Mouse (Mus musculus) brain, embryonic 14.5 days (tissue): Measurements from ENCODE around the gene Man2b2.

Source experiments
- CTCF ChIP-seq: fragments of 200-500 bp; IDR thresholded peaks from 2 replicates; pipeline ENCODE4 v1.5.1; 2012; ENCODE audit warnings: inconsistent platforms, mild to moderate bottlenecking, moderate library complexity, borderline replicate concordance; ENCODE audit not compliant: insufficient read depth, insufficient read length; ENCODE audit errors: extremely low read depth
- POLR2A ChIP-seq: fragments of 200-500 bp; IDR thresholded peaks from 2 replicates; pipeline ENCODE4 v1.6.1; 2012; ENCODE audit warnings: mild to moderate bottlenecking, inconsistent platforms, borderline replicate concordance; ENCODE audit not compliant: poor library complexity, insufficient read depth, insufficient read length, severe bottlenecking; ENCODE audit errors: extremely low read depth

DNA sequence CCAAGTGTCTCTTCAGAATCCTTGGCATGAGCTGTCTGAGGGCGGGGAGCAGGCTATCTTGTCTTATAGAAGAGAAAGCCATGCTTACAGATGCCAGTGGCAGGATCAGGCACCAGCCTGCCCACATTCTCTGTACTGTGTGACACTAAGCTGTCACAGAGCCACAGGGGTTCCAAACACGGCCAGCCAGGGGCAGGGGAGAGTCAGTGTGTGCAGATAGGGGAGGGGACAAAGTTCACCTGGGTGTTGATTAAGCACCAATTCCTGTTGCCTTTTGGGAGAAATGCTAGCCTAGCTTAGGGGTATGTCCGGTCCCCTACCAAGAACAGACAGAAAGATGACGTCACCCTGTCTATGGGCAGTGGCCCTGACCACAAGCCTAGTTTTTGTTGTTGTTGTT lies 1.4 kb downstream of the Man2b2 start:
- TF ChIP-seq CTCF: no peak
- no peak for TF ChIP-seq POLR2A
